36 mouse cellular contexts compared by ENCODE assay signal in genomic region chr19:24648016-24648415, GRCm38 (mm10). TPM values are rescaled to one million over a fixed set of nuclear protein-coding genes. Genes with fewer than 3 reads are reported as not detected.
"Had no signal": no experiment of that assay in that cellular context is flagged by ENCODE, and none has a peak within 500 bp of the region (broad histone marks: within the 10 kb centered on the region; RNA-seq: fewer than 3 reads in every experiment).

No protein-coding gene starts in this region.

- DNase-seq: heart, postnatal 10 days; heart, postnatal 14 days; heart, postnatal 36 days; heart, postnatal 4 days; kidney, adult 11 months; kidney, adult 18-20 months; kidney, adult 2 months; kidney, adult 8-10 months; kidney, adult 9 months; kidney, postnatal 10 days; kidney, postnatal 14 days; kidney, postnatal 25 days; kidney, postnatal 36 days; kidney, postnatal 4 days; layer of hippocampus, adult 9-11 months; layer of hippocampus, postnatal 36 days had no signal

- H3K36me3 ChIP-seq: heart, embryonic 10.5 days; heart, embryonic 12.5 days; heart, embryonic 13.5 days; heart, embryonic 15.5 days; hindbrain, embryonic 10.5 days; hindbrain, embryonic 12.5 days; hindbrain, embryonic 13.5 days; hindbrain, embryonic 15.5 days; intestine, embryonic 15.5 days; kidney, embryonic 15.5 days had no signal

- H3K27me3 ChIP-seq: heart, embryonic 12.5 days; heart, embryonic 13.5 days; heart, embryonic 15.5 days; hindbrain, embryonic 12.5 days; hindbrain, embryonic 13.5 days; hindbrain, embryonic 15.5 days; intestine, embryonic 15.5 days had no signal

- H3K4me2 ChIP-seq: heart, embryonic 11.5 days; heart, embryonic 12.5 days; heart, embryonic 13.5 days; heart, embryonic 15.5 days; hindbrain, embryonic 12.5 days; hindbrain, embryonic 13.5 days; hindbrain, embryonic 14.5 days; hindbrain, embryonic 15.5 days; intestine, embryonic 15.5 days; kidney, embryonic 15.5 days had no signal

- H3K4me1 ChIP-seq: heart, embryonic 15.5 days; hindbrain, embryonic 15.5 days had no signal

- H3K27ac ChIP-seq: heart, embryonic 10.5 days; heart, embryonic 13.5 days; heart, embryonic 15.5 days; hindbrain, embryonic 10.5 days; hindbrain, embryonic 12.5 days; hindbrain, embryonic 13.5 days; hindbrain, embryonic 14.5 days; hindbrain, embryonic 15.5 days; hindbrain, postnatal 0 days; intestine, embryonic 15.5 days; kidney, embryonic 15.5 days; kidney, postnatal 0 days; layer of hippocampus, adult 2 months had no signal

- H3K4me3 ChIP-seq: heart, embryonic 10.5 days; heart, embryonic 12.5 days; heart, embryonic 13.5 days; heart, embryonic 15.5 days; hindbrain, embryonic 10.5 days; hindbrain, embryonic 12.5 days; hindbrain, embryonic 13.5 days; hindbrain, embryonic 15.5 days; intestine, embryonic 15.5 days; kidney, embryonic 15.5 days; layer of hippocampus, adult 2 months had no signal

- H3K9me3 ChIP-seq: heart, embryonic 10.5 days; heart, embryonic 12.5 days; heart, embryonic 13.5 days; heart, embryonic 15.5 days; hindbrain, embryonic 10.5 days; hindbrain, embryonic 12.5 days; hindbrain, embryonic 13.5 days; hindbrain, embryonic 15.5 days; intestine, embryonic 15.5 days; kidney, embryonic 15.5 days had no signal

- H3K9ac ChIP-seq: heart, embryonic 12.5 days; heart, embryonic 13.5 days; heart, embryonic 15.5 days; hindbrain, embryonic 12.5 days; hindbrain, embryonic 13.5 days; hindbrain, embryonic 14.5 days; hindbrain, embryonic 15.5 days; intestine, embryonic 15.5 days; kidney, embryonic 15.5 days had no signal

- ATAC-seq: hindbrain, embryonic 16.5 days; hindbrain, postnatal 0 days; inflammation-experienced regulatory T-cells, adult 6 months; intestine, embryonic 15.5 days; intestine, embryonic 16.5 days; intestine, postnatal 0 days had no signal

RNA-seq across cellular contexts. Expression of gene Tmem252, which starts 25.8 kb away (rescaled TPM):
- total RNA-seq: hematopoietic stem cell, adult 5-6 weeks had no signal
- polyA plus RNA-seq: inflammation-experienced regulatory T-cells, adult 6 months had no signal
